Mouse (Mus musculus): ENCODE results near the gene Pex11b. TPM values are rescaled to one million over a fixed set of nuclear protein-coding genes. Genes with fewer than 3 reads are reported as not detected.
"Not testable (repeated sequence)": the region's sequence is repeated elsewhere in the genome, so short reads cannot be mapped to it uniquely, and the experiment has no call there.

The Pex11b gene
- total RNA-seq (2014; fragmentation: Nextera tagmentation) (23.1 and 49.5 TPM in 2 replicates), total RNA-seq (2017) (9.7 and 17.3 TPM in 2 replicates)

DNA sequence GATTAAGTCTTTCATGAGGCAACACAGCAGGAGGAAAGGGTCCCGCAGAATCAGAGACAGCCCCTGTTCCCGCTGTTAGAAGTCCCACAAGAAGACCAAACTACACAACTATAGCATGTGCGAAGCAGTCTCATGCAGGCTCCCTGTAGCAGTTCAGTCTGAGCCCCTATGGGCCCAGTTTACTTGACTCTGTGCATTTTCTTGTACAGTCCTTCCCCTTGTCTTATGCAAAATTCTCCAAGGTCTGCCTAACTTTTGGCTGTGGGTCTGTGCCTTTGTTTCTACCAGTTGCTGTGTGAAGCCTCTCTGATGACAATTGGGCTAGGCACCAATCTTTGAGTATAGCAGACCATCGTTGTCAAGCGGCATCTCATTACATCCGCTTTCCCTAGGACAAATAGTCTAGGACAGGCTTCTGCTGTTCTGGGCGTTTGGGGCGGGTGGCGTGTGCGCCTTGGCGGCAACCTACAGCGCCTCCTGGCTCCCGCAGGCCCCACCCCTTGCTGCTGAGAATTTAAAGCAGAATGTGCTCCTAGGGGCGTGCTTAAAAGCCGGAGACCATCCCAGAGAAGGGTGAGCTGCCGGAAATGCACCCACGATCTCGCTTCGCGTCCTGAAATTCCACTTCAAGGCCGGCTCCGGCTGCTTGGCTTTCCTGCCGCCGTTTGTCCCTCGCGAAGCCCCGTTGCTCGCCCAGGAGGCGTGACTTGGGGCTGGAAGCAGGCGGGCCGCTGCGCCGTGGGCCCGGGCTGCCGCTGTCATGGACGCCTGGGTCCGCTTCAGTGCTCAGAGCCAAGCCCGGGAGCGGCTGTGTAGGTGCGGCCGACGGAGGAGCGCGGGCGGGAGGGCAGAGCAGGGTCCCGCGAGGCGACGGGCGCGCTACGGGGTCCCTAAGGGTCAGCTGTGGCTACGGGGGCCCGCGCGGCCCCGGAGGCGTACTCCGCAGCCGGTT, at the start of gene Pex11b, which contains the start of gene Gm42957:
Gene Pex11b, plus strand, starts transcription at position 449 of the 952 bp plus-strand sequence.
Gene Gm42957, plus strand, starts transcription at position 547 of the 952 bp plus-strand sequence.
- ATAC-seq (replicated peaks; ENCODE audit: low FRiP score, low TSS enrichment, poor library complexity, severe bottlenecking): peak; percentile 80

DNA sequence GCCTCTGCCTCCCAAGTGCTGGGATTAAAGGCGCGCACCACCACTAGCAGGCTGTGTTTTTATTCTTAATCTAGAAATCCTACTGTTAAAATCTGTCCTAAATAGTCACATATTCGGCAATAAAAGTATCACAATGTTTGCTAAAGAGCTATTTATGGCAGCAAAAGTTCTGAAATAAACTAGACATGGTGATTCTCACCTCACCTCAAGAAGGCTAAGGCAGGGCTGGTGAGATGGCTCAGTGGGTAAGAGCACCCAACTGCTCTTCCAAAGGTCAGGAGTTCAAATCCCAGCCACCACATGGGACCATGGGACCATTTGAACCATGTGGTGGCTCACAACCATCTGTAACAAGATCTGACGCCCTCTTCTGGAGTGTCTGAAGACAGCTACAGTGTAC, 44.5 kb upstream of the Pex11b start:
- ATAC-seq (replicated peaks; ENCODE audit: low FRiP score, low TSS enrichment, poor library complexity, severe bottlenecking): no peak

DNA sequence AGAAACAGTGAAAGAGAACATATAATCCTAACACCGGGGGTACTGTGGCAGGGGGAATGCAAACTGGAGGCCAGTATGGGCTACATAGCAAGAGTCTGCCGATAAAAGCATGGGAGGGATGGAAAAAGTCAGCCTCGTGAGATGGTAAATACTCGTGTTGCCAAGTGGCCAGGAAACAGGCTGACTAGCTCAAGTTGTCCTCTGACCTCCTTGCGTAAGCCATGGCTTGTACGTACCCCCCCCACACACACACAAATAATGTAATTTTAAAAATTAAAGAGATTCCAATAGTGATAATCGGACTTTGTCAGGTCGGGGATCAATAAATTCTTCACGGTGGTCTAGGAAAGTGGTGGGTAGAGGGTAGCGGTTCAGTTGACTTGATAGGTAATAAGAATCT, 41.8 kb upstream of the Pex11b start:
- no peak for ATAC-seq (replicated peaks; ENCODE audit: low FRiP score, low TSS enrichment, poor library complexity, severe bottlenecking)

DNA sequence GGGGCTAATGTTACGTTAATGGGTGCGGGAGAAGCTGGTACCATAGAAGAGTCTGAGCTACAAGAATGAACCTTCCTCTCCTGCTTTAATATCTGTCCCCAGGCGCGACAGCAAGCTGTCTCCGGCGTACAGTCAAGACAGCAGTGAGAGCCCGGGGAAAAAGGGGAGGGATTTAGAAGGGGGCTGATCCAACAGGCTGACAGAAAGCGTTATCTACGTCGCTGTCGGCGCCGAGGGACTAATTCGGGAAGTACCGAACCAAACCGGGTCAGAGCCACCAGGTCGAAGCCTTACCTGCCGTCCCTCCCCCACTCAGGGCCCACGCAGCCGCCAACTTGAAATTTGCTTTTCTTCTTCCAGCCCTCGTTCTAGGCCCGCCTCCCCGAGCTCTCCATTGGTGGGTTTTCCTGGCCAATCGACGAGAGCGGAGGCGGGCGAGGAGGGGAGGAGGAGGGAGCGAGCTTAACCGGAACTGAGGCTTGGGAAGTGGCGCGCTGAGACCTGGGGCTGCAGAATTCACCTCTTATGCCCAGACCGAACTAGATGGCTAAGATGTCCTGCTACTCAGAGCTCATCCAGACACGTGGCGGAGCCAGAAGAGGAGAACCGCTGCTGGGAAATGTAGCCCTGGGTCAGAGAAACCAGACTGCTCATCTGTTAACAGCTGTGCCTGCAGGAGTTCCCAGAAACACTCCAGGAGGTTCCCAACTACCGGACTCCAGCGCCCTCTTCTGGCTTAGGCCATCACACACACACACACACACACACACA, 41.2 kb upstream of the Pex11b start, which contains the start of gene Polr3gl:
Gene Polr3gl, minus strand, starts transcription at position 392 of the 771 bp plus-strand sequence.
- peak; percentile 94 for ATAC-seq (replicated peaks; ENCODE audit: low FRiP score, low TSS enrichment, poor library complexity, severe bottlenecking)

DNA sequence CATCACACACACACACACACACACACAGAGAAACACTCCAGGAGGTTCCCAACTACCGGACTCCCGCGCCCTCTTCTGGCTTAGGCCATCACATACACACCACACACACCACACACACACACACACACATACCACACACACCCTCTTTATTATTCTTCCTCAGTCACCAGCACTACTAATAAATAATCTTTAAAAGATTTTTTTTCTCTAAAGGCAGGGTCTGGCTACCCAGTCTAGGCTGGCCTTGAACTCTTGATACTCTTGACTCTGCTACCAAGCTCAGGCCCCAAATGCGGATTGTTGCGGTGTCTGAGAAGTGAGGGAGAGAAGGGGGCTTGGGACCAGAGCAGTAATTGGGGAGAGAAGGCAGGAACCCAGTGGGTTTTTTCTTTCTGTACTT, 40.3 kb upstream of the Pex11b start:
- ATAC-seq (replicated peaks; ENCODE audit: low FRiP score, low TSS enrichment, poor library complexity, severe bottlenecking): no peak

DNA sequence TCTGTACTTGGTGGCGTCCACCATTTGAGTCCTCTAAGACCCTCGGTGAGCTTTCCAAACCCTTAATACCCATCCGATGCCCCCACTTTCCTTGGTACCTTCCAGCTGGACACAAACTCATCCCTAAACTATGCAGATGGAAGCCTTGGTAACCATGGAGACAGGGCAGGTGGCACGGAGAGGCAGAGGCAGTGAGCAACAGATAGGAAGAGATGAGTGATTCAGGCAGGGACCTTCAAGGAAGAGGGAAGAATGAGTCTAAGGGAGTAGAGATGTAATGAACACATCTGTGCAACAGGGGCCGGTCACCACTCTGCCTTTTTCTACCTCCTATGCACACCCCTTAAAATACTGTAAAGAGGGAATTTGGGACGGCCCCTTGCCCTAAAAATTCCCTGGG, 39.5 kb upstream of the Pex11b start:
- ATAC-seq (replicated peaks; ENCODE audit: low FRiP score, low TSS enrichment, poor library complexity, severe bottlenecking): no peak

DNA sequence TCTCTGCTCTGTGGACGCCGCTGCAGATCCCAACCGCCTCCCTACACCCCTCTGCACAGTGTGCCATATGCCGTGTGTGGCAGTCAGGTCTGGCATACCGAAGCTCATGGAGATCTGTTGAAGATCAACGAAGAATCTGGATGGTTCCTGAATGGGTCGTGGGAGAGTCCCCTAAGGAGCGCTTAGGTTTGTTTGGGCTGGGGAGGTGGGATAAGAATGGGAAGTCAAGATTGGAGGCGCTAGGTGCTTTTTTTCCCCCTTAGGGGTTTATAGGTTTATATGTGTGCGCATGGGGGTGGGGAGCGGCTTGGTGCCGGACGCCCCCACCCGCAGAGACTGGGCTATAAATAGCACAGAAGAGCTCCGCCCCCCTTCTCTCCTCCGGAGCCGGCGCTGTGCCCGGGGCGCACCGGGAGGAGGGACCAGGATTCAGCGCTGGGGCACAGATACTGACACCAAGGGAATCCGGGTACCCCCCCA, 38.9 kb upstream of the Pex11b start, which contains the start of gene Ankrd34a:
Gene Ankrd34a, plus strand, starts transcription at position 409 of the 480 bp plus-strand sequence.
- ATAC-seq (replicated peaks; ENCODE audit: low FRiP score, low TSS enrichment, poor library complexity, severe bottlenecking): no peak

DNA sequence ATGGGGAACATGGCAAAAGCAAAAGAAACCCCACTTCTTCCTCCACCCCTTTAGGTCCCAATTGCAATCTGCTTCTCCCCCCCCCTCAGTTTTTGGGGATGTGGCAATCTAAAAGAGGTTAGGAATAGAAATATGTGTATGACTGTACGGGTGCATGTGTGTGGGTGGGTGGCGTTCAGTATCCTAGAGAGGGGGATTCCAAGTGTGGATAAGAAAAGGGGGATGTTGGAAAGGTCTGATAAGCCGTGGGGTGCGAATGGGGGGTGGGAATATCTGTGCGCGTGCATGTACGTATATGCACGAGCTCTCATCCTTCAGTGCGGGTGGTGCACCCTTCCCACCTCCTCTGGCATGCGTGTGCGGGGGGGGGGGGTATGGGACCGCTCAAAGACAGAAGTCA, 38.3 kb upstream of the Pex11b start:
- ATAC-seq (replicated peaks; ENCODE audit: low FRiP score, low TSS enrichment, poor library complexity, severe bottlenecking): no peak

DNA sequence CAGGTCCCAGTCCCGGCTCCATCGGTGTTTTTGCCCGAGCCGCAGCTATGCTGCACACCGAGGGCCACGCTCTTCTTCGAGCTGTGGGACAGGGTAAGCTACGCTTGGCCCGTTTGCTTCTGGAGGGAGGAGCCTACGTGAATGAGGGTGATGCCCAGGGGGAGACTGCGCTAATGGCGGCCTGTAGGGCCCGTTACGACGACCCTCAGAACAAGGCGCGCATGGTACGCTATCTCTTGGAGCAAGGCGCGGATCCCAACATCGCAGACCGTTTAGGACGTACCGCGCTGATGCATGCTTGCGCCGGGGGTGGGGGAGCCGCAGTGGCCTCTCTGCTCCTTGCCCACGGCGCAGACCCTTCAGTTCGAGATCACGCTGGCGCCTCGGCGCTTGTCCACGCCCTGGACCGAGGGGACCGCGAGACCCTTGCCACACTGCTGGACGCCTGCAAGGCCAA, 37.7 kb upstream of the Pex11b start:
- ATAC-seq (replicated peaks; ENCODE audit: low FRiP score, low TSS enrichment, poor library complexity, severe bottlenecking): no peak

DNA sequence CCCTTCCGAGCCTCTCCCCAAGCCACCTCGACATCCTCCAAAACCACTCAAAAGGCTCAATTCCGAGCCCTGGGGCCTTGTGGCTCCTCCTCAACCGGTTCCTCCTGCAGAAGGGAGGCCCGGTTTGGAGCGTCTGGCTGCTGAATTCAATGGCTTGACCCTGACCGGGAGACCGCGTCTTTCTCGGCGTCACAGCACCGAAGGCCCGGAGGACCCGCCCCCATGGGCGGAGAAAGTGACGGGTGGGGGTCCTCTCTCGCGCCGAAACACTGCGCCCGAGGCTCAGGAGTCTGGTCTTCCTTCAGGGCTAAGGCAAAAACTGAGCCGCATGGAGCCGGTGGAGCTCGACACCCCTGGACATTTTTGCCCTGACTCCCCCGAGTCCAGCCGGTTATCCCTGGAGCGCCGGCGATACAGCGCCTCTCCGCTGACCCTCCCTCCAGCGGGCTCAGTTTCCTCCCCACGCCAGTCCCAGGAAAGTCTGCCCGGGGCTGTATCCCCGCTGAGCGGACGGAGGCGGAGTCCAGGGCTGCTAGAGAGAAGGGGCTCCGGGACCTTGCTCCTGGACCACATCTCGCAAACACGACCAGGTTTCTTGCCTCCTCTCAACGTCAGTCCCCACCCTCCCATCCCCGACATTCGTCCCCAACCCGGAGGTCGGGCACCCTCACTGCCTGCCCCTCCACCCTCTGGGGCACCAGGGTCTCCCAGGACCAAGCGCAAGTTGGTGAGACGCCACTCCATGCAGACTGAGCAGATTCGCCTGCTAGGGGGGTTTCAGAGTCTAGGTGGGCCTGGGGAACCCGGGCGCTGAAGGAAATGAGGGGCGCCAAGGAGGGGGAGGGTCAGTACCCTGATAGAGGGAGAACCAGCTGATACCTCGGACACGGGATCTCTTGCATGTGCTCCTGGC, 36.8 kb upstream of the Pex11b start:
- no peak for ATAC-seq (replicated peaks; ENCODE audit: low FRiP score, low TSS enrichment, poor library complexity, severe bottlenecking)

DNA sequence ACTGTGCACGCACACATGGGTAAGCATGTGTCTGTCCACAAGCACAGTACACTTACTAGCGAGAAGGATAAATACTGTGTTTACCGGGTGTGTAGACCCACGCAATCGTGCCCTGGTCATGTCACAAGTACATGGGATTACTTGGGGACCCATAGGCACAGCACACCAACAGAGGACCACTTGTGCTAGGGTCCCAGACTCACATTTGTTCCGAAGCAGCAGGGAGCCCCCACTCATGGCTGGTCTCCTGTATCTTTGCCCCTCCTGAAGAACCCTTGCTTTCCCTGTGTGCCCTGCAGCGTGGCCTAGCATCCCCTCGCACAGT, 36.1 kb upstream of the Pex11b start:
- no peak for ATAC-seq (replicated peaks; ENCODE audit: low FRiP score, low TSS enrichment, poor library complexity, severe bottlenecking)

DNA sequence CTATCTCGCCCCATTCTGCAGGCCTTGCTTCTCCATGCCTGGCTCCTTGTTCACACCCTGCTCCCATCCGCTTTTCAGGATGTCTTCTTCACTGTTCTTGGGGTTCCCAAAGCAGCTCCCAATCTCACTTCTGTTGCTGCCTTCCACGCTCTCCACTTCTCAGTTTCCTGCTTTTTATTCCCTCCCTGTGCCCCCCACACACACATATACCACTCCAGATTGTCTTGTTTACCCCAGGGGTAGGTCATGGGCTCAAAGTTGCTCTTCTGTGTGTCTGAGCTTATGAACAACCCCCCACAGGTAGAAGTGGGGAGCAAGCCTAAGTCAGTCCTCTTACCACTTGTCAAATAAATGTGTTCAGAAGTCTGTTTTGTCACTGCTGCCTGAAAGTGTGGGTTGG, 35.8 kb upstream of the Pex11b start:
- no peak for ATAC-seq (replicated peaks; ENCODE audit: low FRiP score, low TSS enrichment, poor library complexity, severe bottlenecking)

DNA sequence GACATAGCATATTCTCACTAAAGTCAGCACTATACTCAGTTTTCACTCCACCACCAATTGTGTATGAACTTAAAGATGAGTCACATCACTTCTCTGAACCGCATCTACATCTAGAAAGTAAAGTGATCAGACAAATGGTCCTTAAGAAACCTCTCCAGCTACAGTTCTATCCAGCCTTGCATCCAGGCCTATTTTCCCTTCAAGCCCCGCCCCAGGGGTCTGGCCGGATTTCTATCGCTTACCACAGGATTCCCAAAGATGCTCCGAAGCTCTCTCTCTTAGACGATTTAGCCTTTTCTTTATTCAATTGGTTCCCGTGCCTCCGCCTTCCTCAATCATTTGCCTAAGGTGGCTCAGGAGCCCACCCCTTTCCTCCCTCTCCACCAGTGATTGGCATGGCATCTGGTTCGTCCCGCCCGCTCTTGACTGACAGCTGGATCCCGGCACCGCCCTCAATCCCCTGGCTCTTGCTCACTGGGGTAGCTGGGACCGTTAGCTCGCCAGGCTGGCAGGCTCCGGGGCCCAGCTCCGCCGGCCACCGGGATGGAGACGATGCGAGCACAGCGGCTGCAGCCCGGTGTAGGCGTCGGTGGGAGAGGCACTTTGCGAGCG, 34.4 kb upstream of the Pex11b start, which contains the start of gene Lix1l:
Gene Lix1l, plus strand, starts transcription at position 511 of the 612 bp plus-strand sequence.
- peak; percentile 97 for ATAC-seq (replicated peaks; ENCODE audit: low FRiP score, low TSS enrichment, poor library complexity, severe bottlenecking)

DNA sequence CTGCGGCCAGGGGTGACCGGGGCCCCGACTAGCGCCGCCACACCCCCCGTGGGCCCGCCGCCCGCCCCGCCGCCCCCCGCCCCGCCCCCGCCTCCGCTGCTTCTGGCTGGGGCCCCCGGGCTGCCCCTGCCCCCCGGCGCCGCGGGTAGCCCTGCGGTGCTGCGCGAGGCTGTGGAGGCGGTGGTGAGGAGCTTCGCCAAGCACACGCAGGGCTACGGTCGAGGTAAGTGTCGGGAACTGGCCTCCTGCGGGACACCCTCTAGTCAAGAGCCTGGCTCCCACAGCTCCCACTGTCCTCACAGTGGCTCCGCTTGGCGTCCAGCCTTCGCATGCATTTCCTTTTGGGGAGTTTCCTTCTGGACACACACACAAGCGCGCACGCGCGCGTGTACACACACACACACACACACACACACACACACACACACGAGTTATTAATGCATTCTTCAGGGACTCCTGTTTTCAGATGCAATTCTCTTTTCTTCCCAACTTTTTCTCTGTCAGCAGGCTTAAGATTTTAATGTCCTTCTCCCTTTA, 33.9 kb upstream of the Pex11b start:
- no peak for ATAC-seq (replicated peaks; ENCODE audit: low FRiP score, low TSS enrichment, poor library complexity, severe bottlenecking)

DNA sequence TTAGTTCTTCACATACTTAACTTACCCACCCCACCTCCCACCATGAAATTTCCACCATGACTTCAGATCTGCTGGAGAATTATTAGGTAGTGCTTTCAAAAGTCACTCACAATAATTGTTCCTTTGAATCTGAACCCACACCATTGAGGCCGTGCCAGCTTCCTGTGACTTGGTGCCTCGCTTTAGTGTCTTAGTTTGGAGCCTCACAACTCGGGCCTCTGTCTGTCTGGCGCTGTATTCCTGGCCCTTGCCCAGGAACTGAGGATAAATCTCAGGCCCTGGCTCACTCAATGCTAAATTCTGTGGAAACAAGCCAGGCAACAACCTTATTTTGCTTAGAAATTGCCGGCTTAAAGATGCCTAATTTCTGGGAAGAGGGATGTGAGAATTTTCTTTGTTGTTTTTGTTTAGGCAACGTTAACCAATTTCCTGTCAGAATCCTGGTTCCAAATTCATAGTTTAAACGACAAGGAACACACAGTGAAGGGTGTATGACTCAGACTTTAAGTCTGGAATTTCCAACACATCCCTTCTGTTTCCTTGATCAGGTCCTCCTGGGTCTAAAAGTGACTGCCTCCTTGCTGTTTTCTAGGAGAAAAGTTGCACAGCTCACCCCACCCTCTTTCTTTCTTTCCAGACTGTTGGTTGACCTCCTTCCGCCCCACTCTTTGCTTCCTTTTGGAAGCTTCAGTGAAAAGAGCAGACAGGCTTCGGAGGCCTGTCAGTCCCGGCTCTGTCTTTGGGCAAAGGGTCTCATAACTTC, 33.1 kb upstream of the Pex11b start:
- no peak for ATAC-seq (replicated peaks; ENCODE audit: low FRiP score, low TSS enrichment, poor library complexity, severe bottlenecking)

DNA sequence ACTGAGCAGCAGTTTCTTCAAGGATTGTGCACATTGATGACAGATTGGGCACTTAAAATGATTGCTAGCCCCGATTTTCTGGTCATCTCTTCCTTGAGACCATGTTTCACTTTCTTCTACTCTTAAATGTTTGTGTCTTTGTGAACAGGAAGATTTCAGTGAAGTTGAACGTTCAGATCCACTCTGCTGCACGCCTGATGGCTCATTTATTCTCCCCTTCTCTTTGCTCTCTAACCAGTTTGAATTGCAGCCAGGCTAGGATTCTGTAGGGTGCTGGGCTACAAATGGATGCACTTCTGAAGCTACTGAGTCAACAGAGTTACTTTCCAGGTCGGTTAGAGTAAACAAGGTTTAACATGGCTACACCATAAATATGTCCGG, 32.5 kb upstream of the Pex11b start:
- no peak for ATAC-seq (replicated peaks; ENCODE audit: low FRiP score, low TSS enrichment, poor library complexity, severe bottlenecking)

DNA sequence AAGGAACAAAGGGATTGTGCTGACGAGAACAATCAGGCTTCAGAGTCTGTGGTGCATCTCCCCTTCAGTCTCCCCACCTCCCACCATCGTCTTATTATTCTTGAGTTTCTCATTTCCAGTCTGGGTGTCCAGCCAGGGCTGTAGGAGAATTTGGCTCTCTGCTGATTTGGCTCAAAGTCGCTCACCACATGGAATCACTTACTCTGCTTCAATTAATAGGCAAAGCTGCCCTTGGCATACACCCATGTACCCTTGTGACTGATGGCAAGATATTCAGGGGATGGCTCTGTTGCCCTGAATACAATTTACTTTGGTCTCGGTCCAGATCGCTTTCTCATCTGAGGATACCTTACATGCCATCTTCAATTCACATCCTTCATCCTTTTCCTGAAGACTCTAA, 31.9 kb upstream of the Pex11b start:
- no peak for ATAC-seq (replicated peaks; ENCODE audit: low FRiP score, low TSS enrichment, poor library complexity, severe bottlenecking)

DNA sequence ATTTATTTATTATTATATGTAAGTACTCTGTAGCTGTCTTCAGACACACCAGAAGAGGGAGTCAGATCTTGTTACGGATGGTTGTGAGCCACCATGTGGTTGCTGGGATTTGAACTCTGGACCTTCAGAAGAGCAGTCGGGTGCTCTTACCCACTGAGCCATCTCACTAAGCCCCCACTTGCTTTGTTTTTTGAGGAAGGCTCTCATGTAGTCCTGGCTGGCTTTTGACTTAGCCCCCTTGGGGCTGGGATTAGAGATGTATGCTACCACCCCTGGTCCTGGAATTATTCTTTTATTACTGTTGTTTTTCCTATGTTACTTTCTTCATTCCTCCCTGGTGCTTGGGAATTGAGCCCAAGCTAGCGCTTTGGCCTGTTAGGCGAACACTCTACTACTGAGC, 29.2 kb upstream of the Pex11b start:
- not testable (repeated sequence) for ATAC-seq (replicated peaks; ENCODE audit: low FRiP score, low TSS enrichment, poor library complexity, severe bottlenecking)

Data from megakaryocyte-erythroid progenitor cell, adult 5-6 weeks (primary cell).